Mouse (Mus musculus) gastrocnemius, postnatal 25 days (tissue): ENCODE data around the gene Zfhx3. TPM values are rescaled to one million over a fixed set of nuclear protein-coding genes. Genes with fewer than 3 reads are reported as not detected.

ENCODE experiments used
- DNase-seq: peaks from one replicate; pipeline ENCODE4 v3.0.0; 2022
- total RNA-seq, 2 experiments: library from RNA; stranded (reverse); gene quantifications; 1 replicate in 1 of 2; 2 replicates in 1 of 2; pipeline ENCODE4 v1.2.3; 2021

Zfhx3 gene
- total RNA-seq, 2 experiments from 2014 or later = 11.9 to 13.3 TPM

- DNase-seq = no peak
These were observed 956.9 kb downstream of the Zfhx3 start for GRCm38 (mm10) chr8:108899251-108899771.

DNA sequence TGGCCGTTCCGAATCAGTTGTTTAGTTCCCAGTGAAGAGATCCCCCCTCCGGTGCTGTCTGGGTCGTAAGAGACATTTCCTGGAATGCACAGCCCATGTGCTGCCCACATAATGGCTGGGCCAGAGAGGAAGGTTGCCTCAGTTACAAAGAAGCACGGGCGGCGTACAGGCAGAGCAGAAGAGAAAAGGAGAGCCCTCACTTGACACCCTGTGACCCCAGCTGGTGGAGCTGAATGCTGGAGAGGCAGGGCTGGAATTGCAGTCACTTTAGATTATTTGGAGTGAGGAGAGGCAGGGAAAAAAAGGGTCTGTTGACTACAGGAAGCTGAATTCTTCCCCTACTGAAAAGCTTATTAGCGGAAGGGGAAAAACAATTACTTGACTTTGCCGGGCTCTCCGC is 958.1 kb downstream of the Zfhx3 start:
- DNase-seq = no peak

DNA sequence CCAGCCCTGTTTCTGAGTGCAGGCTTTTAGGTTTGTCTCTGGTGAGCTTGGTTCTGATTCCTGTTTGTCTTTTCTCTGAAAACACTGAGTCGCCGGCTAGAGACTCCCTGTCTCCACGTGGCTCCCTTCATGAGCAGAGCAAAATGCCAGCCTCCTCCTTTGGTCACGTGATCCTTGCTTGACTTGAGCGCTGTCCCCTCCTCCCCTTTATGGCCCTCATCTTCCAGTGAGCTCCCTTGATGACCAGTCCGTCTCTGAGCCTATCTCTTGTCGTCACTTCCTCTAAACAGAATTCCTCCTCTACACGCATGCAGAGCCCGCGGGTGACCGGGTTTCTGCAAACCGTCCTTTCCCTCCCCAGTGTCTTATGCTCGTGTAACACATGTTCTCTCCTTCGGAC is 958.8 kb downstream of the Zfhx3 start:
- no peak for DNase-seq

GRCm38 (mm10) chr8:108903550-108903949 is 961.1 kb downstream of the Zfhx3 start:
- no peak for DNase-seq

GRCm38 (mm10) chr8:108904288-108904971 is 962.0 kb downstream of the Zfhx3 start:
- no peak for DNase-seq

GRCm38 (mm10) chr8:108908066-108908465 is 965.6 kb downstream of the Zfhx3 start:
- DNase-seq = no peak

DNA sequence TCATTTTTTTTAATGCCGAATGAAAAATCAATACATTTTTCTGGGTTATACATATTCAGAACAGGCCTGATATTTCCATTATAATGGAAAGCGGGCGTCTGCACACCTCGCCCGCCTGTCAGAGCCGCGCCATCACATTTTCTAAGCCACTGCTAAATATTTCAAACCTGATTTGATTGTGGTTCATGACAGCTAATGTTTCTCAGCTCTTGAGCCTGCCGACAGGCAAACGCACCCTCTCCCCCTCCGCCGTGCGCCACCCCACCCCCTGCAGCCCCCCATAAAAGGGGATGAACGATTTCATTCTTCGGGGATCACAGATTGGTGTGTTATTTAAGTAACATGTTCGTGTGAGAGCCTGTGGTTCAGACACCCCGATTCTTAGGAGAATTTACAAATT is 966.1 kb downstream of the Zfhx3 start:
- DNase-seq = no peak

DNA sequence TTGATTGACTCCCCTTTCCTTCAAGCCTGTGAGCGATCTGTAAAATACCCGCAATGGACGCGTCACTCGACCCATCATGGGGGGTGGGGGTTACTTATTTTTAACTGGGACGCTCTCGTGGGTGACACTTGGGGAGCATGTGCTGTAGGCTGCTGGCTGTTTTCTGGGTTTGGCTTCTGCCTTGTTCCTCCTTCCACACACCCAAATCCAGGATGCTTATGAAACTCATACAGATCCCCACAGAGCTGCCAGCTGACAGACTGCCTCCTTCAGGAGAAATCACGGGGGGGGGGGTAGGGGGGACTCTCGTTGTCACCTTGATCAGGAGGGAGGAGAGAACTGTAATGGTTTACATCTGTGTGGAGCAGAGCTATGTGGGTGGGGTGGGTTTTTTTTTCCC is 966.6 kb downstream of the Zfhx3 start:
- DNase-seq = no peak

GRCm38 (mm10) chr8:108909455-108909854 is 967.0 kb downstream of the Zfhx3 start:
- no peak for DNase-seq

DNA sequence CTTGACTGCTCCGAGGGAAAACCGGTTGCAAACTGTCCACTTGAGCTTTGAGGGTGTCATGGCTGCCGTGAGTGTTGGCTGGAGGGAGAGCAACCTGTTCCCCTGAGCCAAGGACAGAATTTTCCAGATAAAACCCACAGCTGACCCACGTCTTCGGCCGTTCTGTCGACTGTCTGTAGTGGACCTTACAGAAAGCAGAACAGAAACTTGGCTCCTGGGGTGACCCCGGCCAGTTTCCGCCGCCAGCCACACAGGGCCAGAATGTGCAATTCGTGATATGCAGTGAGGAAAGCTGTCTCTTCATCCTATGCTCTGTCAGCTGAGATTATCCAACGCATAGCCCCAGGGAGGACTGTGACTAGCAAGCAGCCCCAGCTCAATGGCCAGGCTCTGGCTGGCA is 968.4 kb downstream of the Zfhx3 start:
- peak; percentile 18 for DNase-seq

DNA sequence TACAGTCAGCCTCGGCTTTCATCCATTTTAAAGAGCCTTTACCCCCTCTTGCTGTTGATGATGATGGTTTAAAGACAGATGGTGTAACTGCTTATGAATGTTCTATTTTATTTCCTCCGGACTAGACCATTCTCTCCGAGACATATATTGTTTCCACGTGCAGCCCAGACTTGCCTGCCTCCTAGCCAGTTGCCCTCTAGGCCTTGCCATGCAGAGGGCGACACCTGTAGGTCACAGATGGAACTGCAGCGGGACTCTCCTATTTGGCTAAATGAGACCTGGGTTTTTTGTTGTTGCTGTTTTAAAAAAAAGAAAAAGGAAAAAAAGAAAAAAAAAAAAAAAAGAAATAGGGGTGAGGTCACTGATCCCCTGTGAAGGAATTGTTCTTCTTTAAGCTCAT is 969.1 kb downstream of the Zfhx3 start:
- DNase-seq = peak; percentile 70

GRCm38 (mm10) chr8:108912998-108913397 is 970.6 kb downstream of the Zfhx3 start:
- DNase-seq = no peak

DNA sequence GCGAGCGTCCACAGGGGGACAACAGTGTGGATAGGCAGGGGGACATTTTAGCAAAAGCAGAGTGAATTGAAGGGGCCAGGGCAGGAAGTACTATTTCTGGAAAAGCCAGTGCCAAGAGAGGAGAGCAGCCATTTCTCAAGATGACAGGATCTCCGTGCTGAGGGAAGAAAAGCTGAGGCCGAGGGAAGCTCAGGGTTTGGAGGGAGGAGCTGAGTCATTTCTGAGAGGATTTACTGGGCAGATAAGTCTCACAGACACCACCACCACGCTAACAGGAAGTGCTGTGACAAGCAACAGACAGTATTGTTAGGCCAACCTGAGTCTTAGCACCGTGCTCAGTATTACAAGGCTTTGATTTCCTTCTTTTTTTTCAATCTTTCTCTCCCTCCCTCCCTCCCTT is 973.0 kb downstream of the Zfhx3 start:
- no peak for DNase-seq

- DNase-seq = no peak
These were observed 973.4 kb downstream of the Zfhx3 start for GRCm38 (mm10) chr8:108915876-108916275.

- DNase-seq = no peak
These were observed 977.7 kb downstream of the Zfhx3 start for GRCm38 (mm10) chr8:108920151-108920550.

- DNase-seq = no peak
These were observed 980.7 kb downstream of the Zfhx3 start for GRCm38 (mm10) chr8:108923161-108923560.

GRCm38 (mm10) chr8:108924526-108924925 is 982.1 kb downstream of the Zfhx3 start:
- no peak for DNase-seq

DNA sequence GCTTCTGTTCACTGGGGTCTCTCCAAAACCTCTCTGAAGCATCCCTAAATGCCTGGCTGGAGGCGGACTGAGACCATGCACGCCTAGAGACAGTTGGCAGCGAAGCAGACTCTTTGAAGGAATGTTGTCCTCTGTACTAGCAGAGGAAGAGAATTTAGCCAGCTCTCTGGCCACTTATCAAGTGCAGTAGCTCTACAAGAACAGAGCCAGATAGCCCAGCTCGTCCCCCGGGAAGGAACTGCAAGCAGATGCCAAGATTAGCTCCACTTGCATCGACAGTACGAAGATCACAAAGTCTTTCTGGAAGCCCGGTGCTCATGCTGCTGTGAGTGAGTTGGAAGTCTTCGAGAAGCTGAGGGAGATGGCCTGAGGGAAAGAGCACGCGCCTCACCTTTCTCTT is 983.7 kb downstream of the Zfhx3 start:
- DNase-seq = peak; percentile 73

- no peak for DNase-seq
These were observed 988.2 kb downstream of the Zfhx3 start for GRCm38 (mm10) chr8:108930635-108931034.

GRCm38 (mm10) chr8:108931837-108932236 is 989.4 kb downstream of the Zfhx3 start:
- DNase-seq = no peak

DNA sequence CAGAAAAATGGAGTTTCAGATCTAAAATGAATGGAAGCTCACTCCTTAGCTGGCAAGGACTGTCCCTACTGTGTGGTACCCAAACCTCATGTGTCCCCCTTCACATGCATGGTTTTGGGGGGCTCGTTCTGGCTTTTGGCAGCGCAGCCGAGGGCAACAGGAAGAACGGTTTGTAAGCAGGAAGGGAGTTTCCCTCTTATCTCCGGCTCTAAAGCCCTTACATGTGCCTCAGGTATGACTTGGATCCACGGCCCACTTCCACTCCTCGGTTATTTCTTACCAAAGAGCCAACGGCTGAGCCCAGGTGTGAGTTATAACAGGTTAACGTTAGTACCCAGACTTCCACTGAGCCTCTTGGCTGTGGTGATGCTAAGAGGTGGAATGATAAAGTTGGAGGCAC is 990.3 kb downstream of the Zfhx3 start:
- no peak for DNase-seq

DNA sequence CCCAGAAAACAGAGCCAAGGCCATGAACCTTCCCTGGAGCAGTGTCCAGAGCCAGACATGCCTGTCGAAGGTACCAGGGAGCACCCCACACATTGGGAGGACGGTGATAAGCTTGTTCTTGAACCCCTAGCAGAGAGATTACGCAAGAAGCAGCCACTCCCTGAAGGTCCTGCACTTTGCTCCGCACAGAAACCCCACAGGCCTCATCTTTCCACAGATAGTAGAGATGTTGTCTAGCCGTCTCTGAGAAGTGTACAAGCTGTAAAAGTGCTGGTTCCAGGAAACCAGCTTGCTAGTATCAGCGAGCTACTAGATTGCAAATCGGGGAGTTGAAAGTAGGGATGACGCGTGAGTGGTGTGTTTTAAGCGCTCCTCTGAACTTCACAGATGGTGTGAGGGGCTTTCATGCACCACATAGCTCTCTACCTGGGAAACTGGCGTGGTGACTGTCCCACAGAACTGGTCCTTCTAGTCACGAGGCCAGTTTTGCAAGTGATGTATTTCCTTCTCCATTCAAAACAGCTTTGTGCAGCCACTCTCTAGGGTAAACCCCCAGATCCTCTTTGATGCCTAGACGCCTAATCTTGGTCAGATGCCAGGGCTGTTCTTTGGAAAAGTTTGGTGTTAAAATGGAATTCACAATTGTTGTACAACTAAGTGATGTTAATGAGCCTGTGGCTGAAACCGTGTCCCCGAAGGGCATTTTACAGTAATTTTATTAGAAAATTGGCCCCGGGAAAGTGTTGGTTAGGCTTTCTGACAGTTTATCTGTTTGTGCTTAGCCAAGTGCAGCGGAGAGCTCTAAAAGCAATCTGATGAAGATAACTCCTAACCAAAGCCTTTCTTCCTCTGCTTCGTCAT is 993.6 kb downstream of the Zfhx3 start:
- no peak for DNase-seq

DNA sequence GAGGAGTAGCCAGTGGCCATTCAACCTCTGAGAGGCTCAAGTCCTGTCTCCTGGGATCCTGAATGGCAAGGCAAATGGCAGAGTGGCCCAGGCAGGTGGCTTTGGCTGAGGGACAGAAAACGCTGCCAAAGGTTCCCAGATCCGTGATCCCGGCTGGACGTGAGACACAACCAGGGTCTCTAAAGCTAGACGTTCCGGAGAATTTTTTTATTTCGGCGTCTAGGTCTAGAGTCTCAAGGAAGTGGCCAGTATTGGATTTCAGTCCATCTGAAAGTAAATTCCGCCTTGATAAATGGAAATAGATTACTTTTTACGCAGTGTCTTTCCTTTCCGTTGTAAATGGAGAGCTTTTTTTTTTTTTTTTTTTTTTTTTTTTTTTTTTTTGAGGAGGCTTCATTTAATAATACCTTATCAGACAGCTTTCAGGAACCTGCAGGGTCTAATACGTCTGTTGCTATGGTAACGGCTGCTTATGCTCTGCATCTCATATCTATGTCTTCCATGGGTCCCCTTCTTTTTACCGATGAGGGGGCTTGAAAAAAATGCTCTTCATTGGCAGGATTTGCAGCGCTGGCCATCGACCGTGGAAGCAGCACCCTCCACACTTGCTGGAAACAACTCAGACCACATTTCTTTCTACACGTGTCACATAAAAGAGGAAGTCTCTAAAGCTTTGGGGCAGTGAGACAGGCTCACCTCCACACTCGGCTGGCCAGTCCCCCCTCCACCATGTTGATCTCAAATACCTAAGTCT is 994.4 kb downstream of the Zfhx3 start:
- DNase-seq = no peak
